Mouse (Mus musculus): Measurements from ENCODE around the gene Rapgef1. TPM values are rescaled to one million over a fixed set of nuclear protein-coding genes. Genes with fewer than 3 reads are reported as not detected.

Gene Rapgef1
- polyA plus RNA-seq, 1 experiment from 2014 or later: 24.1 TPM

DNA sequence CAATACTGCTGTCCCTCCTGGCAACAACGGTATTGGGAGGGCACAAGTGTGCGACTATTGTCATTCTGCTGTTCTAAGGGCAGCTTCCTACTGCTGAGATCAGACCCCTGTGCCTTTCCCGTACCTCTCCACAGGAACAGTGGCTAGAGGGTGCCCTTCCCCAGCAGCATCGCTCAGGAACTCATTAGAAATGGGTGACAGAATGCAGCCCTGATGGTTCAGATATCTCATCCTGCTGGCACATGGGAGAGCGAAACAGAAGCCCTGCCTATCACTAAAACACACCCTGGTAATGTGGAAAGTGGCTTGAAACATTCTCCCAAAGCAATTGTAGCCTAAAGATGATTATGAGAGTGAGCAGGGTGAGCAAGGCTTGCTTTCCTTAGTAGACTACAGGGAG, 15.0 kb downstream of the Rapgef1 start:
- Histone ChIP-seq H3K4me2 (replicated peaks) (no peak overlapping the region), H3K27ac (replicated peaks) (no peak overlapping the region), H3K36me3 (no peaks in the 10 kb centered on the region), H3K9me3 (no peaks in the 10 kb centered on the region), H3K4me3 (no peak overlapping the region), H3K27me3 (no peaks in the 10 kb centered on the region), H3K9ac (replicated peaks) (0 out of 2 replicates have a peak overlapping the region, but pooled peaks have one; percentile 28), H3K4me1 (peaks cover 8% of the 10 kb centered on the region)
- ATAC-seq (ENCODE audit: low FRiP score, low read depth): no peak
- WGBS: 89% methylated on average over 5 of the region's 5 CpGs

GRCm38 (mm10) chr2:29635966-29636507, 16.5 kb downstream of the Rapgef1 start:
- no peaks in the 10 kb centered on the region for H3K27me3 ChIP-seq
- 91% methylated on average over 5 of the region's 5 CpGs for WGBS

GRCm38 (mm10) chr2:29637528-29637927, 18.0 kb downstream of the Rapgef1 start:
- Histone ChIP-seq H3K9ac (replicated peaks) (no peak overlapping the region), H3K27ac (replicated peaks) (no peak overlapping the region), H3K36me3 (0 out of 2 replicates have a peak, but pooled peaks cover 4% of the 10 kb centered on the region), H3K4me2 (replicated peaks) (no peak overlapping the region), H3K4me3 (no peak overlapping the region), H3K4me1 (peaks cover 6% of the 10 kb centered on the region; the same call in 1 of the 2 replicates), H3K9me3 (no peaks in the 10 kb centered on the region), H3K27me3 (no peaks in the 10 kb centered on the region)
- ATAC-seq (ENCODE audit: low FRiP score, low read depth): no peak

More at GRCm38 (mm10) chr2:29635966-29636507, 16.5 kb downstream of the Rapgef1 start:
- H3K9ac ChIP-seq (replicated peaks): no peak overlapping the region
- H3K4me3 ChIP-seq: no peak overlapping the region
- peaks cover 6% of the 10 kb centered on the region; the same call in 1 of the 2 replicates for H3K4me1 ChIP-seq
- H3K9me3 ChIP-seq: no peaks in the 10 kb centered on the region
- H3K36me3 ChIP-seq: 0 out of 2 replicates have a peak, but pooled peaks cover 4% of the 10 kb centered on the region
- no peak overlapping the region for H3K27ac ChIP-seq (replicated peaks)
- no peak for ATAC-seq (ENCODE audit: low FRiP score, low read depth)
- no peak overlapping the region for H3K4me2 ChIP-seq (replicated peaks)

DNA sequence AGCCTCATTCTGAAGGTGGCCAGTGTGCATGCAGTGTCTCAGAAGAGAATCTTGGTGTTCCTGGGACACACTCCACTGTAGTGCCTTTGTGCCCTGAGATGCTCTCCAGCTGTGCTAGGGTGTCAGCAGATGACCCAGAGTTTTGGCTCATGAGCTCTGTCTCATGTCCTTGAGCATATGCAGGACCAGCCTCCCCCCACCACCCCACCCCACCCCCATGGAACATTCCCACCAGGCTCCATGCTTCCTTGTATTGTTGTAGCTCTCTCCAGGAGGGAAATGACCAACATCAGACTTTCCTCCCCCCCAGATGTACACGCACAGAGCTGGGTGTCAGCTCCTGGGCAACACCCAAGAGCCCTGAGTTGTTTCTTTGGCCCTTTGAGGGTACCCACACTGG, 19.9 kb downstream of the Rapgef1 start:
- peaks cover 7% of the 10 kb centered on the region for H3K4me1 ChIP-seq
- no peak overlapping the region for H3K9ac ChIP-seq (replicated peaks)
- no peak overlapping the region for H3K27ac ChIP-seq (replicated peaks)
- no peak overlapping the region for H3K4me3 ChIP-seq
- no peak overlapping the region for H3K4me2 ChIP-seq (replicated peaks)
- H3K27me3 ChIP-seq: no peaks in the 10 kb centered on the region
- ATAC-seq (ENCODE audit: low FRiP score, low read depth): no peak
- 0 out of 2 replicates have a peak, but pooled peaks cover 4% of the 10 kb centered on the region for H3K36me3 ChIP-seq
- 72% methylated on average over 1 of the region's 1 CpGs for WGBS
- H3K9me3 ChIP-seq: no peaks in the 10 kb centered on the region

DNA sequence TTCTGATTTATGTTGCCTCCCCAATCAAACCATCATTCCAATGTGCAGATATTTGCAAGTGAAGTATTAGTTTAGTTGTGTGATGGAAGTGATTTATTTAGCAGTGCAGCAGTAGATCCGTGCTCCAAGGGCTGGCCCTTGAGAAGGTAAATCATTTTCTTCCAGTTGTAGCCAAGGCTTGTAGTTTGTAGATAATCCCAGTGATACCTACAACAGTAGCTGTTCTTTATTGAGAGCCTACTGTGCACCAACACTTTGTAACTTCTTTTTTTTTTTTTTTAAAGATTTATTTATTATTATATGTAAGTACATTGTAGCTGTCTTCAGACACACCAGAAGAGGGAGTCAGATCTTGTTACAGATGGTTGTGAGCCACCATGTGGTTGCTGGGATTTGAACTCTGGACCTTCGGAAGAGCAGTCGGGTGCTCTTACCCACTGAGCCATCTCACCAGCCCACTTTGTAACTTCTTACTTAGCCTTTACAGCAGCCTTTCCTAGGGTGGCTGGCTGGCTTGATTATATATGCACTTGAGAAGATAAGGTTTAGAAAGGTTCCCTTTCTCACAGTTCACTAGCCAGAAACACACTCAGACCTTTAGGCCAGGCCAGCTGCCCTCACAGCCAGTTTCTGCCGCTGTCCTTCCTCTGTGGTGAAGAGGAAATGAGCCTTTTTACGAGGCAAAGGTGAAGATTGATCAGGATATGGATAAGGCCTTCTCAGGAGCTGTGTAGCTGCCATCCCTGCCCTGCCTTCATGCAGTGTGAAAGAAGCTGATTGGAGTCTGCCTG, 20.6 kb downstream of the Rapgef1 start:
- Histone ChIP-seq H3K27ac (replicated peaks) (no peak overlapping the region), H3K36me3 (0 out of 2 replicates have a peak, but pooled peaks cover 4% of the 10 kb centered on the region), H3K4me2 (replicated peaks) (no peak overlapping the region), H3K4me3 (no peak overlapping the region), H3K9ac (replicated peaks) (no peak overlapping the region), H3K9me3 (no peaks in the 10 kb centered on the region), H3K27me3 (no peaks in the 10 kb centered on the region), H3K4me1 (peaks cover 7% of the 10 kb centered on the region)
- ATAC-seq (ENCODE audit: low FRiP score, low read depth): no peak
- 90% methylated on average over 5 of the region's 5 CpGs for WGBS

- 0 out of 2 replicates have a peak, but pooled peaks cover 4% of the 10 kb centered on the region for H3K36me3 ChIP-seq
- H3K27me3 ChIP-seq: no peaks in the 10 kb centered on the region
- no peak overlapping the region for H3K4me3 ChIP-seq
- H3K4me1 ChIP-seq: peaks cover 12% of the 10 kb centered on the region
- H3K9ac ChIP-seq (replicated peaks): no peak overlapping the region
- no peaks in the 10 kb centered on the region for H3K9me3 ChIP-seq
- ATAC-seq (ENCODE audit: low FRiP score, low read depth): no peak
- no peak overlapping the region for H3K27ac ChIP-seq (replicated peaks)
- WGBS: 89% methylated on average over 3 of the region's 3 CpGs
- H3K4me2 ChIP-seq (replicated peaks): no peak overlapping the region
Measured at GRCm38 (mm10) chr2:29641707-29642106, 22.2 kb downstream of the Rapgef1 start.

DNA sequence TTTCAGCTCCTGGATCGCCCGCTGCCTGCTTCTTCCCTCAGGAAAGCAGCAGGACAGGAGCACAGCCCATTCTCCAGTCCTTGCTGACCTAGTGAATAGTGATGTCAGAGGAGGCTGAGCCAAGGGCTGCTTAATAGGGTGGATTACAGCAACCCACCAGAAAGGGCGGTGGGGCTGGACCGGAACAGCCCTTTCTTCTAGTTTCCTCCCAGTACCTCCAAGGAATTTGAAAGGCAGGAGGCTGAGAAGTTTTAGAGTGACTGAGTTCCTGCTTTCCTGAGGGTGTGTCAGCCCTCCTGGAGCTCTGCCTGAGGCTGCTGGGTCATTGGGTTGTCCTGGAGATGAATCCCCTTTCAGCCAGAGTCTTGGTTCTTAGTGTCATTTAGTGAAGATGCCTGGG, 23.9 kb downstream of the Rapgef1 start:
- Histone ChIP-seq H3K9ac (replicated peaks) (no peak overlapping the region), H3K4me1 (peaks cover 16% of the 10 kb centered on the region), H3K9me3 (no peaks in the 10 kb centered on the region), H3K27ac (replicated peaks) (no peak overlapping the region), H3K36me3 (0 out of 2 replicates have a peak, but pooled peaks cover 4% of the 10 kb centered on the region), H3K27me3 (no peaks in the 10 kb centered on the region), H3K4me3 (no peak overlapping the region), H3K4me2 (replicated peaks) (no peak overlapping the region)
- WGBS: 34% methylated on average over 4 of the region's 4 CpGs
- no peak for ATAC-seq (ENCODE audit: low FRiP score, low read depth)

GRCm38 (mm10) chr2:29645071-29645628, 25.6 kb downstream of the Rapgef1 start:
- peaks cover 16% of the 10 kb centered on the region for H3K4me1 ChIP-seq
- no peak overlapping the region for H3K4me3 ChIP-seq
- H3K4me2 ChIP-seq (replicated peaks): no peak overlapping the region
- no peak overlapping the region for H3K9ac ChIP-seq (replicated peaks)
- H3K9me3 ChIP-seq: no peaks in the 10 kb centered on the region
- ATAC-seq (ENCODE audit: low FRiP score, low read depth): no peak
- H3K36me3 ChIP-seq: 0 out of 2 replicates have a peak, but pooled peaks cover 4% of the 10 kb centered on the region
- 81% methylated on average over 4 of the region's 4 CpGs for WGBS
- H3K27me3 ChIP-seq: no peaks in the 10 kb centered on the region
- H3K27ac ChIP-seq (replicated peaks): no peak overlapping the region

GRCm38 (mm10) chr2:29646613-29647012, 27.1 kb downstream of the Rapgef1 start:
- no peak overlapping the region for H3K9ac ChIP-seq (replicated peaks)
- H3K4me1 ChIP-seq: peaks cover 19% of the 10 kb centered on the region
- no peaks in the 10 kb centered on the region for H3K36me3 ChIP-seq
- no peaks in the 10 kb centered on the region for H3K9me3 ChIP-seq
- no peak overlapping the region for H3K27ac ChIP-seq (replicated peaks)
- ATAC-seq (ENCODE audit: low FRiP score, low read depth): no peak
- no peak overlapping the region for H3K4me3 ChIP-seq
- 89% methylated on average over 3 of the region's 3 CpGs for WGBS
- no peaks in the 10 kb centered on the region for H3K27me3 ChIP-seq
- no peak overlapping the region for H3K4me2 ChIP-seq (replicated peaks)

DNA sequence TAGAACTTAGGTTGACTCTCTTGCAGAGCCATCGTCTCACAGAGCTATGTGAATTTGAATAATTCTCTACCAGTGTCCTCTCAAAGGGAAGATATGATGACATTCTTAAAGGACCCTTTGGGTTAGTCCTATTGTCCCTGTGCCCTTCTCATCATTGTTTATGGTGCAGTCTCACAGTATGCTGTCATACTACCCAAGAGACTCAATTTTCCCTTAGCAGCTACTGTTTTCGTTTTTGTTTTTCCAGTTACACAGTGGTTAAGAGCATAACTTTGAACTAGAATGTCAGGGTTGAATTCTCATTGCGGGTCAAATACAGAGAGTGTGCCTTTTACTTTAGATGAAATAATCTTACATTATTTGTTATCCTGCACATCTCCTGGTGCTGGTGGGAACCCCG, 27.6 kb downstream of the Rapgef1 start:
- 89% methylated on average over 4 of the region's 4 CpGs for WGBS
- no peak overlapping the region for H3K4me3 ChIP-seq
- H3K4me2 ChIP-seq (replicated peaks): no peak overlapping the region
- H3K9me3 ChIP-seq: no peaks in the 10 kb centered on the region
- no peak for ATAC-seq (ENCODE audit: low FRiP score, low read depth)
- no peak overlapping the region for H3K9ac ChIP-seq (replicated peaks)
- peaks cover 24% of the 10 kb centered on the region for H3K4me1 ChIP-seq
- H3K27ac ChIP-seq (replicated peaks): no peak overlapping the region
- H3K36me3 ChIP-seq: no peaks in the 10 kb centered on the region
- no peaks in the 10 kb centered on the region for H3K27me3 ChIP-seq

GRCm38 (mm10) chr2:29647808-29648207, 28.3 kb downstream of the Rapgef1 start:
- Histone ChIP-seq H3K4me3 (no peak overlapping the region), H3K4me1 (peaks cover 30% of the 10 kb centered on the region)
- 85% methylated on average over 7 of the region's 7 CpGs for WGBS

More at GRCm38 (mm10) chr2:29647808-29648207, 28.3 kb downstream of the Rapgef1 start:
- Histone ChIP-seq H3K4me2 (replicated peaks) (no peak overlapping the region), H3K9me3 (no peaks in the 10 kb centered on the region), H3K9ac (replicated peaks) (no peak overlapping the region), H3K36me3 (no peaks in the 10 kb centered on the region), H3K27ac (replicated peaks) (no peak overlapping the region), H3K27me3 (no peaks in the 10 kb centered on the region)
- no peak for ATAC-seq (ENCODE audit: low FRiP score, low read depth)
